Mouse (Mus musculus): Measurements from ENCODE around the gene Gpr143.
"Not testable (repeated sequence)": the region's sequence is repeated elsewhere in the genome, so short reads cannot be mapped to it uniquely, and the experiment has no call there.

The Gpr143 gene
- long read RNA-seq, experiment 1: 0 reads
- long read RNA-seq, experiment 2: 0 reads

GRCm38 (mm10) chrX:152781720-152782403 is at the start of gene Gpr143:
Gene Gpr143, plus strand, starts transcription at chrX:152781921.
- intact Hi-C loops (cut with DNase I): no loop called here

- intact Hi-C loops (cut with DNase I): no loop called here
These were observed 46.4 kb upstream of the Gpr143 start for GRCm38 (mm10) chrX:152735283-152735682.

GRCm38 (mm10) chrX:152738191-152738590 is 43.5 kb upstream of the Gpr143 start:
- intact Hi-C loops (cut with DNase I): no loop called here

- intact Hi-C loops (cut with DNase I): no loop called here
These were observed 42.9 kb upstream of the Gpr143 start for GRCm38 (mm10) chrX:152738759-152739368.

- intact Hi-C loops (cut with DNase I): no loop called here
These were observed 38.1 kb upstream of the Gpr143 start for GRCm38 (mm10) chrX:152743642-152744041.

- intact Hi-C loops (cut with DNase I): no loop called here
These were observed 35.8 kb upstream of the Gpr143 start for GRCm38 (mm10) chrX:152745925-152746324.

- intact Hi-C loops (cut with DNase I): no loop called here
These were observed 25.9 kb upstream of the Gpr143 start for GRCm38 (mm10) chrX:152755819-152756218.

GRCm38 (mm10) chrX:152756293-152756692 is 25.4 kb upstream of the Gpr143 start:
- intact Hi-C loops (cut with DNase I): no loop called here

- intact Hi-C loops (cut with DNase I): no loop called here
These were observed 19.3 kb upstream of the Gpr143 start for GRCm38 (mm10) chrX:152762437-152762836.

GRCm38 (mm10) chrX:152762855-152763254 is 18.9 kb upstream of the Gpr143 start:
- intact Hi-C loops (cut with DNase I): no loop called here

- intact Hi-C loops (cut with DNase I): no loop called here
These were observed 17.6 kb upstream of the Gpr143 start for GRCm38 (mm10) chrX:152764171-152764570.

- intact Hi-C loops (cut with DNase I): loop anchor here (5.0 kb wide), 1 partner anchor 62 kb away; no protein-coding TSS in a partner anchor
These were observed 12.7 kb upstream of the Gpr143 start, which contains the start of gene Shroom2 for GRCm38 (mm10) chrX:152768891-152769599. Gene Shroom2, minus strand, starts transcription at chrX:152769465.

GRCm38 (mm10) chrX:152769600-152770157 is 12.0 kb upstream of the Gpr143 start:
- intact Hi-C loops (cut with DNase I): loop anchor here (5.0 kb wide), 1 partner anchor 62 kb away; no protein-coding TSS in a partner anchor

- intact Hi-C loops (cut with DNase I): no loop called here
These were observed 6.4 kb downstream of the Gpr143 start for GRCm38 (mm10) chrX:152788129-152788528.

GRCm38 (mm10) chrX:152788611-152789010 is 6.9 kb downstream of the Gpr143 start:
- intact Hi-C loops (cut with DNase I): no loop called here

GRCm38 (mm10) chrX:152805317-152805716 is 23.6 kb downstream of the Gpr143 start:
- intact Hi-C loops (cut with DNase I): no loop called here

- intact Hi-C loops (cut with DNase I): no loop called here
These were observed 31.6 kb downstream of the Gpr143 start for GRCm38 (mm10) chrX:152813339-152813738.

- intact Hi-C loops (cut with DNase I): loop anchor here (2.0 to 5.0 kb wide), 2 partner anchors 114 to 202 kb away; no protein-coding TSS in a partner anchor
These were observed 37.3 kb downstream of the Gpr143 start for GRCm38 (mm10) chrX:152818996-152819395.

GRCm38 (mm10) chrX:152831003-152831550 is 49.4 kb downstream of the Gpr143 start:
- intact Hi-C loops (cut with DNase I): not testable (repeated sequence)

- intact Hi-C loops (cut with DNase I): not testable (repeated sequence)
These were observed 53.2 kb downstream of the Gpr143 start for GRCm38 (mm10) chrX:152834940-152835339.

- intact Hi-C loops (cut with DNase I): no loop called here
These were observed 73.5 kb downstream of the Gpr143 start for GRCm38 (mm10) chrX:152855076-152855772.
